Mouse (Mus musculus): ENCODE measurements at regions not wholly inside any gene's neighbourhood (a gene's known extent, or its start where the extent isn't known, plus 50 kb on each side); places are given as distances from the start of the nearest gene placed in this dataset.
A peak's percentile ranks its signal among the peaks of the same experiment; 100 is the strongest.

GRCm38 (mm10) chr10:111637084-111637735 is 131.1 kb downstream of the Phlda1 start:
- no peak for DNase-seq

DNA sequence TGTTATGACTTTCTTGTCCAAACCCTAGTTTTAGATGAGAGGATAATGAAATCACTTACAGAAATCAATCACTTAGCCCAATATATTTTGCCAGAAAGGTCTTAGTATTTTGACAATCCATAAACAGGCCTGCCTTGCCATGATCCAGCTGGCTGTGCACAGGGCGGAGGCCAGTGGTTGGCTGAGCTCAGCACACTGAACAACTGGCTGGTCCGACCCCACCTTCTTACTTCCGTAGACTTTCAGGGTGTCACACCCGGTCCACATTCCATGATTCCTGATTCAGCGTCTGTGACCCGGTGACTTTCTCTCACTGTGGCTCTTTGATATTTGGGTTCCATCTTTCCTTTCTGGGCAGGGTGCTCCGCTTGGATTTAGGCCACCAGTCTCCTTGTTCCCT is 133.8 kb downstream of the Phlda1 start:
- DNase-seq: peak; percentile 90

DNA sequence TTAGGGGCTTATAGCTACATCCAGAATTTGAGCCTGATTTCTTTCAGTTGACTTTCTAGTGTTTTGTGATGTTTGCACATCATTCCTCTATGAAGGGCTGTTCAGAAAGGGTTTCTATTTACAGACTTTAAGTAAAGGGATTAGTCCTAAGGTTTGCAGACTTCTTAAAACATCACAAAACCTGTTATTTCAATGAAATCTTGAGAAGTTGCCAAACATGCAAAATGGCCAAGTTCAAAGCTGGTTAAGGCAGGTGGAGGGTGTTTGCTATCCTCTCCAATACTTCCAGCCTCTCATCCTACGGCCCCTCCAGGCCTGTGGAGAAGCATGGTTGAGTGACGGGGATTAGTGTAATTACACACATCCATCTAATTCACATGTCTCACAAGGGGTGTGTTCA is 136.6 kb downstream of the Phlda1 start:
- no peak for DNase-seq

DNA sequence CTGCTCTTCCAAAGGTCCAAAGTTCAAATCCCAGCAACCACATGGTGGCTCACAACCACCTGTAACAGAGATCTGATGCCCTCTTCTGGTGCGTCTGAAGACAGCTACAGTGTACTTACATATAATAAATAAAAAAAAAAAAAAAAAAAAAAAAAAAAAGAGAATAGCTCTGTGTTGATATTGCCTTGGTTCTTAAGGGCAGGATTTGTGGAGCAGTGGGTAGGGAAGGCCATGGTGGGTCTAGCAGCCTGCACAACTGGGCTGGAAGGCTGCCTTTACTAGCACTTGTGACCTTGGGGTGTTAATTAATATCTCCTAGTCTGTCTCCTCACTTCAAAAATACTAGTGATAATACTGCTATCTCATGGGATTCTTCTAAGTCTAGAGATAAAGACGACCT is 147.7 kb downstream of the Phlda1 start:
- peak; percentile 43 for DNase-seq

DNA sequence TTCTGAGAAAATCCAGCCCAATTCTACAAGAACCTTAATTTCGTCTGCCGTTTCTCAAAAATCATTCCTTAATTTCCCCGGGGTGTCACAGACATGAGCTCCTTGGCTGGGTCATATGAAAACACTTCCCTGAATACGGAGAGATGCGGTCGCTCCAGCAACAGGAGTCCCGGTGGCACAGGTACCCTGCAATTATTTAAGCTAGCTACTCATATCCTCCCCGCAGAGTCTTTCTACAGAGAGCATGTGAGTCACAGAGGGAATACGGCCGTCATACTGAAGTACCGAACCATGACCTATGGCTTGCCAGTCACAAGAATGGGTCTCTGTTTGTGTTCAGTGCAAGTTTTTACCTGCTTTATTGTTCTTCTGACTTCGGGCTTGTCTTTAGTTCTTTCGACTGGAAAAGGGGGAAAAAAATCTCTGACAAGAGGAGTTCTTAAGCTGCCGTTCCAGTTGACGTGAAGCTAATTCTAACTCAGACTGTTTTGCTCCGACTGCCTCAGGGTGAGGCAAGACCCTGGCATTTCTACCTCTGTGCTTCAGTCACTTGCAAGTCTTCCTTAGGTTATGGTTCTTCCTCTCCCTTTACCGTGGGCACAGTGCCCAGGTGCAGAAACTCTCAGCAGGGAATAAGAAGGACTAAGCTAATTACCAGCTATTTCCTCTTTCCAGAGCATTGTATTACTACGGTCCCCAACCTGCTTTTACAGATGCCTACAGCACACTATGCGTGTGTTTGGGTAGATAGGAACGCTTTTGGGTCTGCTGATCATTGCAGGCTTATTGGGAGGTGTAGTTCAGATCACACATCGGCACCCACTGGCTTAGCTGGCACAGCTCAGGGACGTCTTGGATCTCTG is 148.5 kb downstream of the Phlda1 start:
- DNase-seq: peak; percentile 62

DNA sequence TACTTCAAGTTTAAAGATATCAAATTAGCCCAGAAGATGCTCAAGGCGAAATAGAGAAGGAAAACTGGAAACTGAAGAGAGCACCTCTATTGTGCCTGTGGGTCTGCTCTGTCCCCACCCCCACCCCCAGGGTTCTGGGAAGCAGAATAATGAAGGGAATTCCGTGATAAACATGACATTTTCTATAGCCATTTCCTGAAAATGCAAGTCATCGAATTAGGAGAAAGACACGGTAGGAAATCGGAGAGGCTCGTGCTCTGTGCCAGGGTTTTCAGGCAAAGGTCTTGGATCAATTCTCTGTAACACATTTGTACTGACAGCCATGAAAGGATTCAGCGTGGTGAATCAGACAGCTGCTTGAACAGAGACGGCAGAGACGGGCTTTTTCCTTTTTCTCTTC is 152.7 kb downstream of the Phlda1 start:
- DNase-seq: peak; percentile 63

DNA sequence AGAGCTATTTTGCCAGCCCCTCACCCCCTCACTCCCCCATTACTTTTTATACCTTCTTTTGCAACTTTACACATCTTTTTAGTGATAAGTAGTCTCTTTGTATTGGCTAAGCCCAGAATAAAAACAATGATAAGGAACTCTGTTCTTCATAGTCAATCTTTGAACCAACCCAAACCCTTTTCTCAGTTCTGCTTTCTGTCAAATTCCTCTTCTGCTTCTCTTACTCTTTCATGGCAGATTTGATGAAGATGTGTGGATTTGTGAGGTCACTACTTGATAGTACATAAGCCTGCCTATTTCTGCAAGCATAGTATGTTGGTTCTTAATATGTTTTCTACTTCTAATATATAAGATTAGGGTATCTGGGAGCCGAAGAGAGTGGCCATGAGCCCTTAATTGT is 156.6 kb downstream of the Phlda1 start:
- DNase-seq: peak; percentile 11

GRCm38 (mm10) chr10:111665834-111666233 is 159.7 kb downstream of the Phlda1 start:
- DNase-seq: no peak

GRCm38 (mm10) chr10:111666963-111667362 is 160.9 kb downstream of the Phlda1 start:
- DNase-seq: no peak

GRCm38 (mm10) chr10:111668639-111669038 is 162.6 kb downstream of the Phlda1 start:
- peak; percentile 7 for DNase-seq

DNA sequence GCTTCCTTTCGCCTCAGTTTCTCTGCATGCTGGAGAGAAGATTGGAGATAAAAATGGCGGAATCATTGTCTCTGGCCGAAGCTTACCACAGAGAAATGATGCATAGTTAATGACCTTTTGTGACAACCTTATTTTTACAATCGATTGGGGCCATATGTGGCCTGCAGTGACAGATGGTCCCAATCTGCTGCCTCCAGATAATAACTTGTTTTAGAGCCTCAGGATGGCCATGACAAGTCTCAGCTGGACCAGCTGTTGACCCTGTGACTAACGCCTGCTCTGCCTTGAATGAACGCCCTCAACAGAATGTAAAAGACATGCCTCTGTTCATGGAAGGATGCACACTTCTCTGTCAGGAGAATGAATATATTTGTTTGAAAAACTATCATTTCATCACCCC is 163.6 kb downstream of the Phlda1 start:
- DNase-seq: peak; percentile 95

DNA sequence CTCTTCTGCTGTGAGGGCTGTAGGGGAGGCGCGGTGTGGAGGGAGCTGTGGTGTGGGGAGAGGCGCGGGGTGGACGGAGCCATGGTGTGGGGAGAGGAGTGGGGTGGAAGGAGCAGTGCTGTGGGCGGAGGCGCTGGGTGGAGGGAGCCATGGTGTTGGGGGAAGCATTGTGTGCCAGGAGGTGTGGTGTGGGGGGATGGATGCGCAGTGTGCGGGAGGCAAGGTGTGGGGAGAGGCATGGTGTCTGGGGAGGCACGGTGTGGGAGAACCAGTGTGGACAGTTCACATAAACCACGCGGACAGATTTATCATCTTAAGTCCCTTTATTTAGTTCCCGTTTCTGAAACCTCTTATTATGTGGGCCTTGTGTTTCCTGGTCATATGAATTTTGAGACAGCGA is 164.6 kb downstream of the Phlda1 start:
- peak; percentile 92 for DNase-seq

GRCm38 (mm10) chr10:111672454-111673316 is 166.6 kb downstream of the Phlda1 start:
- no peak for DNase-seq

- no peak for DNase-seq
These were observed 167.2 kb downstream of the Phlda1 start for GRCm38 (mm10) chr10:111673317-111673610.

DNA sequence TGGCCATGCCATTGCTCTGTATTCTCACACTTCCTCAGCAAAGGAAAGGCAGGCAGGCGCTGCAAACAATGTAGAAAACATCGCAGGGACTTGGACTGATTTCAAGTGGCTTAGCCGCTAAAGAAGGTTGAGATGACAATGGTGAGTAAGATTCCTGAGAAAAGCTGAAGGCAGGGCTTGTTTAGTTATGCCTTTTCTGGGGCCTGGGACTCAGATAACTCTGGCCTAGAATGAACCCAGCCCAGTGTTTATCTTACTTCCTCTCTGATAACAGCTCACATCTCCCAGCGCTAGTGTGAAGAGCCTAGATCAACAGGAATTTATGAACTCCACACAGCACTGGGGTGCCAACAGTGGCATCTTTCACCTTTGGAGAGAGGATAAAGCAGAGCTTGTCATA is 170.2 kb downstream of the Phlda1 start:
- DNase-seq: peak; percentile 90

DNA sequence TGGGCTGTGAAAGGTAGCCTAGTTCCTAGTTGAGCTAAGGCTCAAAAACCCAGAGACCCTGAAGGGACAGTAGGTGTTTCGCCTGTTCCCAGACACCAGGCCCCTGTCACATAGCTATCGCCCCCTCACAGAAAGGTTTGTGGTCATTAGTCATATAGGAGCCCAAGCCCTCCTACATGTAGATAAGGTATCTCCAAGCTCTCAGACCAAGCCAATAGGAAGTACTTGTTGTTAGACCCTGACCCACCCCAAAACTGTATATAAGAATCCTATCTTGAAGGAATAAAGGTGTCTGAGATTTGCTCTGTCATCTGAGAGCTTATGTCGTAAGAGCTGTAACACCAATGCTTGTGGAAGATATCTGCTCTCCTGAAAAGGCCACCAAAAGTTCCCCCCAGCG is 174.8 kb downstream of the Phlda1 start:
- DNase-seq: no peak

DNA sequence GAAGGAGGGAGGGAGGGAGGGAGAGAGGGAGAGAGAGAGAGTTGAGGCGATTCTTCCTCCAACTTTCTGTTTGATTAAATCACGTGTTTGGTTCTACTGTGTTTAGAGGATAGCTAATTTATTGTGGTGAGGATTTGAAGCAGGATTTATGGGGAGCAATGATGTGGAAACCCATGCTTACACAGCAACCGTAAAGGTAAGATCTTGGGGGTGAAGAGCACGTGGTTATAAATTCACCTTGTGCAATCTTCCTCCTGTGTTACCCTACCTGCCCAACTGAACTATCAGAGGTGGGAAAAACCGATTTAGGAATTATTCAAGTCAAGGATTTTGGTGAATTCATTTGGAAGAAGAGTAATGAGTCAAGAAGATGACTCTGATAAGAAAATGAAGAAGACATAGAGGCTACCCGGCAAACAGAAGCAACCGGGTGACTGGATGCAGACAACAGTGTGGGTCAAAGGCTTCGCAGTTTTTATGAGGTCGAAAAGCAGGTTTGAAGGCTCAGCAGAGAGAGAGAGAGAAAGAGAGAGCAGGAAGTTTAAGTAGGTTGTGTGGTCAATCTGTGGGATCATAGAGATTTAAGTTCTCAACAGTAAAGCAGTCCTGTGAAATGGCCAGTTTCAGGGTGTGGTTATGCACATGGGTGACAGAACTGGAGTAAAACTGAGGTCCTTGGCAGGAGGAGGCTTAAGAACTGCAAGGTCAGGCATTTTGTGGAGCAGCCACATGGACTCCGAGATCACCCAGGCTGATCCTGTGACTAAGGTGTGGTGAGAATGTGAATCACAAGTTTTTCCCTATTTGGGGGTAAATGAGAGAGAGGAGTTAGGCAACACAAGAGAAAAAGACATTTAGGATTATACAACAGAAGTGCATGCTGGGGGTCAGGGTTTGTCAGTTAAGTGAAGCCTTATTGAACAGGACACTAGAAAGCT is 178.6 kb downstream of the Phlda1 start:
- peak; percentile 28 for DNase-seq

DNA sequence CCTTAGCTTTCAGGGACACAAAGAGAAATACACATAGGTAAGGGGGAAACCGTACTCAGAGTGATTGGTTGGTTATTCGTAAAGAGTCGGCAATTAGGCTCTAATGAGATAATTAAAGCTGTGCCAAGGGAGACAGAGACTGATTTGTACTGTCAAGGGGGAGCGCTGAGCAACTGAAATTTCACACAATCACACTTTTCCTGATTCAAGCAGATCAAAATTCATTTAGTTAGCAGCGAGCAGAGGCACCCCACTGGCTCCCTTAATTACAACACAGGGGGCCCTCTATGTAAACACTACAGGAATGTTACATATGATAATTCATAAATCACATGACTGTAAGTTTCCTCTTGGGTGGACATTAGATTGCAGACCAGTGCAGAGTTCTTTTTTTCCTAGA is 180.5 kb downstream of the Phlda1 start:
- DNase-seq: peak; percentile 23

DNA sequence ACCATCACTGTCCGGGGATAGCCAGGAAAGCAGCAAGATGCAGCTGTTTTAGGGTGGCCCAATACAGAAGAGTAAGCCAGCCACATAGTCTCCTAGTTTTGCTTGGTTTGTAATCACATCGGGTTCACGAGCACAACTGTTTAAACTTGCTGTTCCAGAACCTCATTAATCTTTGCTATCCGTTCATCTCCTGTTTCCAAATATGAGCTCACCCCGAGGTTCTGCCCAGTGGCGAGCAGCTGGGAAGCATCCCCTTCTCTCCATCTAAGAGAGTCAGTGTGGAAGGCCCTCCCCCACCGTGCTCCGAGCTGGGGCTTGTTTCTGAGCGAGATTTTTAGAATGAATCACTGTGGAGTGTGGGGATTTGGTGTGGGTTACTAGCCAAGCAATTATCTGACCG is 183.5 kb downstream of the Phlda1 start:
- peak; percentile 99 for DNase-seq

DNA sequence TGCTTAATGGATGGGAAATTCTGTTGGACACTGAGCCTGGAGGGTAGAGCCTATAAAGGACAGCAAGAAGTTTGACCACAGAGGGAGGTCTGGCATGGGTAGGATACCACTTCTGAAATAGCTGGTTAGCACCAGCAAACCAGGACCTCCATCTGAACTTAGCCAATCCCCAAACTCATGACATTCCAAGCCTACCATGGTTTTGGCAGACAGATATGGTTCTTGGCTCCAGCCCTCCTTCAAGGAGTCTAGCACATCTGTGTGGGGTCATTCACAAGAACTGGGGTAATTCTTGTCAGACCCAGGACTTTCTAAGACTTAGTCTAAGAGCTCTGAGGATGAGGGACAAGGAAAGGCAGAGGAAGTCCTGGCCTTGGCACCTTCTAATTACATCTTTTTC is 187.7 kb downstream of the Phlda1 start:
- peak; percentile 90 for DNase-seq

DNA sequence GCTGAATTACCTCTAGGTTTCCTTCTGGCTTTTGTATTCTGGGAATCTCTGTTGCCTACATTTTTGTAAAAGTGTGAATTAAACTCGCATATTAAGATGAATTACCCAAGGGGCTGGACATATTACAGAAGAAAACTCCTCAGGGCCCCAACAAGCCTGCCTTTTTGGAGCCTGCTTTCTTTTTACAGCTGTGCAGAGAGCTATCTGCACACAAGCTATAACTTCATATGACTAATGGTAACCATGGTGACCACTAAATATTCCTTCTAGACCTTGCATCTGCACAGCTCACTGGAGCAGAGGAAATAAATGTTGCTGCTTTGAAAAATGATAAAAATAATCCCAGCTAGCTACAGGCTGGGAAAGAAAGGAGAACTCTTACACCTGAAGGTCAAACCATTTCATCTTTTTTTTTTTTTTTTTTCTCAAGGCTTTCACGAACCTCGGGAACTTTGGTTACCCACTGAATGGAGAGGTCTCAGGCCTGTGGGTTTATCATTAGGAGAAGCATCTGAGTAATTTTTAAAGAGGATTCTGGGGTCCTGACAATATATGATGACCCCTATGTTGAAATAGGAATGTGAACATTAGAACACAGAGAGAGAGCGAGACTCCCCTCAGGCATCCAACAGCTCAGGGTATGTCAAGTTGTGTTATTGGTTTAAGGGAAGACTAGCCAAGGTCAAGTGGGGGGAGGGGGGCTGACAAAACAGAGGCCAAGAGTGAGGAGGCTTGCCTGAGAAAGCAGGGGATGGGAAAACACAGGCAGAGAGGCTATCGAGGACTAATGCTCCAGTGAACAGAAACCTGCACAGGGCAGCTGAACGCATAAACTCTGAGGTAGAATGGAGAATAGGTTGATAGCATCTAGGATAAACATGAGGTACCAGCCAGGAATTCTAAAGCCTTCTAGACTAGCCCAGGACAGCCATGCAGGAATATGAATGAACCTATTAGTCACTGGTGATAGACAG is 188.4 kb downstream of the Phlda1 start:
- peak; percentile 88 for DNase-seq
